Mouse (Mus musculus) forebrain, embryonic 12.5 days (tissue): ENCODE measurements around the gene Ndufb6. TPM values are rescaled to one million over a fixed set of nuclear protein-coding genes. Genes with fewer than 3 reads are reported as not detected.

Source experiments
- ATAC-seq: fragments of 200-750 bp; cut with Nextera tagmentation; 2 replicates; pipeline ENCODE4 v1.8.0; 2017; ENCODE audit warnings: moderate TSS enrichment; ENCODE audit not compliant: low FRiP score
- H3K27ac ChIP-seq: fragments of 300-500 bp; sonication (generic); 2 replicates; pipeline ENCODE4 v1.5.1; 2016; ENCODE audit warnings: mild to moderate bottlenecking
- H3K27me3 ChIP-seq: fragments of 300-500 bp; sonication (generic); 2 replicates; pipeline ENCODE4 v1.6.1; 2016; ENCODE audit warnings: mild to moderate bottlenecking
- H3K36me3 ChIP-seq: fragments of 300-500 bp; sonication (generic); replicated peaks from 2 replicates; pipeline ENCODE4 v1.6.1; 2016; ENCODE audit warnings: mild to moderate bottlenecking
- H3K4me1 ChIP-seq: fragments of 300-500 bp; sonication (generic); 2 replicates; pipeline ENCODE4 v1.6.1; 2016
- H3K4me2 ChIP-seq: fragments of 300-500 bp; sonication (generic); 2 replicates; pipeline ENCODE4 v1.6.1; 2016; ENCODE audit warnings: mild to moderate bottlenecking, moderate library complexity
- H3K4me3 ChIP-seq: fragments of 300-500 bp; sonication (generic); replicated peaks from 2 replicates; pipeline ENCODE4 v1.5.1; 2016; ENCODE audit warnings: mild to moderate bottlenecking
- H3K9ac ChIP-seq: fragments of 300-500 bp; sonication (generic); 2 replicates; pipeline ENCODE4 v1.6.1; 2016; ENCODE audit warnings: mild to moderate bottlenecking
- H3K9me3 ChIP-seq: fragments of 300-500 bp; sonication (generic); 2 replicates; pipeline ENCODE4 v1.6.1; 2016
- WGBS: fragments of 180-500 bp; shearing (Covaris S2); methylation state at CpG from one replicate; pipeline ENCODE4 v1.1.7; 2016; 5-methylcytosine and 5-hydroxymethylcytosine counted together
- polyA plus RNA-seq: library from polyadenylated mRNA; unstranded; fragments of >200 nt; fragmentation: Nextera tagmentation; extraction: Ambion mirVana; gene quantifications from 2 replicates; pipeline ENCODE4 v1.2.1, GENCODE M21; 2016

Ndufb6 gene
- polyA plus RNA-seq, 1 experiment from 2014 or later: 272 TPM

DNA sequence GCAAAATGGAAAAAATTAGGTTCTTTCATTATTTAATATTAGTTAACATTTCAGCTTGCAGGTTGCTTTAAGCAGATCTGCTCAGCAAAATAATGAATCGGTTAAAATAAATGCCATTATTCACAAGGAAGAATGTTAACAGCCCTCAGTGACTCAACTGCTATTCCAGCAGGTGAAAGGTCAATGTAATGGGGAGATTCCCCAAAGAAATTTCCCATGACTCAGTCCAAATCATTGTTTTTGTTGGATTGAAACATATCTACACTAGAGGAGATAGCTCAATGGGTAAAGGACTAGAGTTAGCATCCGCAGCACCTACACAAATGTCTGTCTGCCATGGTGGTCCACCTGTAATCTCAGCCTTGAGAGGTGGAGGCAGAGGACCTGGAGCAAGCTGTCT lies 9.8 kb upstream of the Ndufb6 start:
- H3K4me1 ChIP-seq: no peaks in the 10 kb centered on the region
- no peak overlapping the region for H3K4me2 ChIP-seq
- ATAC-seq: no peak
- WGBS: 90% methylated on average over 2 of the region's 2 CpGs
- H3K4me3 ChIP-seq: no peak overlapping the region
- H3K36me3 ChIP-seq: no peaks in the 10 kb centered on the region
- H3K9me3 ChIP-seq: no peaks in the 10 kb centered on the region
- no peak overlapping the region for H3K27ac ChIP-seq
- no peaks in the 10 kb centered on the region for H3K27me3 ChIP-seq
- no peak overlapping the region for H3K9ac ChIP-seq

DNA sequence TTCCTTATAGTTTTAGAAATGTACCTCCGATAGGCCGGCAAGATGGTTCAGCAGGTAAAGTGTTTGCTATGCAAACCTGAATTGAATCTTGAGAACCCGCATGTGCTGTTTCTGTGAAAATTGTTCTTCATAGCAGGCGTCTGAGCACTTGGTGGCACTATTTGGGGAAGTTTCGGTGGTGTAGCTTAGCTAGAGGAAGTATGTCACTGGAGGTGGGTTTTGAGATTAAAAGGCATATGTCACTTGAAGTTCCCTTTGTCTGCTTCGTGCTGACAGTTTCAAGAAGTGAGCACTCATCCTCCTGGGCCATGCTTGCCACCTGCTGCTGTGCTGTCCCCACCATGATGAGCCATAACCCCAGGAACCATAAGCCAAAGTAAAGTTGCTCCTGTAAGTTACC lies 8.2 kb upstream of the Ndufb6 start:
- 79% methylated on average over 6 of the region's 6 CpGs for WGBS
- Histone ChIP-seq H3K9me3 (no peaks in the 10 kb centered on the region), H3K9ac (no peak overlapping the region), H3K4me1 (no peaks in the 10 kb centered on the region), H3K4me3 (no peak overlapping the region), H3K36me3 (no peaks in the 10 kb centered on the region), H3K27me3 (no peaks in the 10 kb centered on the region), H3K27ac (no peak overlapping the region), H3K4me2 (no peak overlapping the region)
- no peak for ATAC-seq

DNA sequence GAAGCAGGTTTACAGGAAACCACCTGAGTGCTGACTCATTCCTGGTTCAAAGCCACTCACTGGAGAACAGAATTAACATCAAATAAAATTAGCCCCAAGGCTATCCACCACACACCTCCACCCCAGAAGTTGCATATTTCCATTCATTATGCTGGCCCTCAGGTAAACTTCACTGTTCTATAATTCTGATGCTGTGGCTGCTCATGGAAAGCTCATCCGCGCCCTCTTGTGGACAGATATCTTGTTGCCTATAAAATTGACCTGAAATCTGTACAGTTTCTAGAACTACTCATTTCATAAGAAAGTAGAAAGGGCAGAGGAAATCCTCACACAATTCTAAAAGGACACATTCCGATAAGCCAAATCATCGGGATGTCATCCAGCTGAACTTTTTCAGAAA lies 6.4 kb upstream of the Ndufb6 start:
- Histone ChIP-seq H3K9me3 (no peaks in the 10 kb centered on the region), H3K36me3 (no peaks in the 10 kb centered on the region), H3K9ac (no peak overlapping the region), H3K27ac (no peak overlapping the region), H3K27me3 (no peaks in the 10 kb centered on the region), H3K4me2 (no peak overlapping the region), H3K4me3 (no peak overlapping the region), H3K4me1 (no peaks in the 10 kb centered on the region)
- 20% methylated on average over 4 of the region's 4 CpGs for WGBS
- no peak for ATAC-seq

DNA sequence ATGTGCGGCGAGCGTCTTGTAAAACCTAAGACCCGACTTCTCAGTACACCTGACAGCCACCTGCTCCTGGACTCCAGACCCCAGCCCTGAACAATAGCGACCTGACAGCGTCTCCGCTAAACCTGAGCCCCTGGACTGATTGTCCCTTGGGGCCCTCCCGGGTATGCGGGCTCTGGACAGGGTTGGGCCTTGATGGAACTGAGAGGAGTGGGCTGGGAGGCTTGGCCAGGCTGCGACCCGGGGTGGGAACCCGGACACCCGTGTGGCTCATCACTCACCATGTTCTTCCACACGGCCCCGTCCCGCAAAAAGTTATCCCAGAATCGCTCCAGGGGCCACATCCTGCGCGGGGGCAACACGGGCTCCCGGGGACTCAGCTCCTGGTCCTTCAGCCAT lies 343 bp downstream of the Ndufb6 start:
- under 1% methylated on average over 21 of the region's 21 CpGs for WGBS

DNA sequence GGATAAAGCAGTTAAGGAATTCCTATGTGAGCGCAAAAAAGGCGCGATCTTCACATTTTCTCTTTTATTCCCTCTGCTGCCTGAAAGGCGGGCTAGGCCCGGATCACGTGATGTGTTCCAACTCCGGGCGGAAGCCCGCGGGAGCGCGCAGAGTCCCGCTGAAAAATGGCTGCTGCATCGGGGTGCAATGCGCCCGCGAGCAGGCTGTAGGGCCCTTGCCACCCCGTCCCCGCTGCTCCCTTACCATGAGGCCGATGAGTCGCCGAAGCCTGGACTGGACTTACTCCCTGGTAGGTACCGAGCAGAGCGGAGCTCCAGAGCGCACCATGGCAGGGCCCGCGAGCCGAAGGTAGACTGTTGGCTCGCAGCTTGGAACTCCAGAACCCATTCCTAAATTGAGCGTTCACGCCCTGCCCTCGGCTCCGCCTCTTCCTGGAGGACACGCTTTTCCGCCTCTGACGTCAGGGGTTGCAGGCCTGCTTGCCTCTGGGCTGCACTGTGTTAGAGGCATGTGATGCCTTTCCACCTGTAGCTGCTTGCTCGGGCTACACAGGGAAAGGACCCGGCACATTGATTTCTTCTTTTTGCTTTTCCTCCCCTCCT lies 9.7 kb downstream of the Ndufb6 start, which contains the start of the genes Smim27 and Topors:
Smim27 (plus strand) TSS at position 150 of the 603 bp plus-strand sequence.
Topors (minus strand) TSS at position 421 of the 603 bp plus-strand sequence.
- under 1% methylated on average over 38 of the region's 38 CpGs for WGBS
- Histone ChIP-seq H3K36me3 (peaks cover 20% of the 10 kb centered on the region), H3K27ac (peak within 1 kb of the TSS; percentile 97), H3K4me1 (peaks cover 24% of the 10 kb centered on the region), H3K4me2 (peak within 1 kb of the TSS; percentile 89), H3K9me3 (no peaks in the 10 kb centered on the region), H3K4me3 (peak within 1 kb of the TSS; percentile 71), H3K27me3 (no peaks in the 10 kb centered on the region), H3K9ac (peak within 1 kb of the TSS; percentile 89)
- peak; percentile 95 for ATAC-seq

More for the DNA sequence above, 343 bp downstream of the Ndufb6 start:
- H3K9me3 ChIP-seq: no peaks in the 10 kb centered on the region
- H3K4me3 ChIP-seq: peak overlapping the region; percentile 85
- H3K9ac ChIP-seq: peak overlapping the region; percentile 82
- H3K27me3 ChIP-seq: no peaks in the 10 kb centered on the region
- H3K27ac ChIP-seq: peak overlapping the region; percentile 42; the same call in 1 of the 2 replicates
- peak overlapping the region; percentile 94 for H3K4me2 ChIP-seq
- peaks cover 21% of the 10 kb centered on the region for H3K36me3 ChIP-seq
- peaks cover 13% of the 10 kb centered on the region for H3K4me1 ChIP-seq
- ATAC-seq: peak; percentile 77

DNA sequence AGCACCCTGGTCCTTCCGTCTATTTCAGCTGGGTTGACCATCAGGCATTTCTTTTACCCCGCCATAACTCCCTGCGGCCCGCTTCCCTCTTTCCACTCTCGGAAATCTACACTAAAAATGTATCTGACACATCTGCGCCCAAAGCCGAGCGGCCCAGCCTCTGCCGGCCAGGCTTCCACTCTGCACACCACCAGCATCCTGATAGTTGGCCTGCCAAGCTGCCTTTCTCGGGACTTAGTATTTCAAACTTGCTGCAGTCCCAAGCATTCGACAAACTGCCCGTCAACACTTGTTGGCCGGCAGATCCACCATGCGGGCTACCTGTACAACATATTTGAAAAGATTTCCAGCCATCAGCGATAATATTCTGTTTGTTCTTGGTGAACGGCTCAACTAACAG lies 10.4 kb downstream of the Ndufb6 start:
- WGBS: under 1% methylated on average over 16 of the region's 16 CpGs
- H3K36me3 ChIP-seq: peaks cover 18% of the 10 kb centered on the region

DNA sequence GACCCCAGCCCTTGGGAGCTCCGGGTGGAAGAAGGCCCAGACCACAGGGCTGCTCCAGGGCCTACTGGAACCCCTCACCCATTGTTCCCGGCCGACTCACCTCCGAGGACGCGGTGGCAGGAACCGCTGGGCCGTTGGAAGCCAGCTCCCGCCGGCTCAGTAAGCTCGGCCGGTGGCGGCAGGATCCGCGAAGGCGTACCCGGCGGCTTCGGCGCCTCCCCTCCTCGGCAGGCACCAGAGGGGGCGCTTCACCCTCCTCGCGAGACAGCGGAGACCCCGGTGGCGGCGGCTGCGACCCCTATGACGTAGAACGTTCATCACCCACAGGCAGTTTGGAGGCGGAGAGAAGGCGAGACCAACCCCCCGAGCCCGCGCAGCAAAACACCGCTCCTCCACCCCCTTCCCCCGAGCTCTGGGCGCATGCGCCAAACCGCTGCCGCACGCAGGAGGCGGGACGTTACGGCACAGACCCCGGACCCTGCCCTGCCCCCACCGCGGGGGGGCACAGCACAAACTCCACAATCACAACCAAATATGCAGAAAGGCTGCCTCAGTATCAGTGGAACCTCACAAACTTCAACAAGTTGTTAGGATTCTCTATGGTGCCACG lies 10.9 kb downstream of the Ndufb6 start:
- Histone ChIP-seq H3K27me3 (no peaks in the 10 kb centered on the region), H3K27ac (peak overlapping the region; percentile 97), H3K9ac (peak overlapping the region; percentile 89), H3K4me1 (peaks cover 24% of the 10 kb centered on the region), H3K36me3 (peaks cover 17% of the 10 kb centered on the region; the same call in 1 of the 2 replicates), H3K4me3 (peak overlapping the region; percentile 71), H3K9me3 (no peaks in the 10 kb centered on the region), H3K4me2 (peak overlapping the region; percentile 89)
- under 1% methylated on average over 50 of the region's 50 CpGs for WGBS
- ATAC-seq: peak; percentile 83

More for the DNA sequence above, 10.4 kb downstream of the Ndufb6 start:
- H3K4me1 ChIP-seq: peaks cover 24% of the 10 kb centered on the region
- no peaks in the 10 kb centered on the region for H3K9me3 ChIP-seq
- peak overlapping the region; percentile 71 for H3K4me3 ChIP-seq
- H3K4me2 ChIP-seq: peak overlapping the region; percentile 89
- H3K9ac ChIP-seq: peak overlapping the region; percentile 89
- ATAC-seq: peak; percentile 9
- peak overlapping the region; percentile 97 for H3K27ac ChIP-seq
- H3K27me3 ChIP-seq: no peaks in the 10 kb centered on the region

DNA sequence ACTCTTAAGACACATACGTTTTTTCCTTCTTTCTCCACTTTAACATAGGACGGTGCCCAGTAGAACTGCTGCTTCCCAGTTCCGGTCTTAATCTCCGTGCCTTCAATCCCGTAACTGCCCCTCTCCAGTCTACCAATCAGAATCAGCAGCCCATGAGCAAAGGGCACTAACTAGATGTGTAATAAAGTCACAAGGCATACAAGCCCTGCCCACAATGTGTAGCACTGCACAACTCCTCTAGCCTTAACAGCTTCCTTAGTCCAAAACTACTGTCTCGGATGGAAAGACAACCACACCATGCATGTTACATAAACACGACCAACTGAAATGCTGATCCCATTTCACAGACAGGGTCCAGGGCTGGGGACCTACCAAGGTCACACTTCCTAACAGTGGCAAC lies 11.5 kb downstream of the Ndufb6 start:
- peaks cover 21% of the 10 kb centered on the region for H3K36me3 ChIP-seq
- H3K27ac ChIP-seq: peak overlapping the region; percentile 97
- H3K4me2 ChIP-seq: peak overlapping the region; percentile 89
- no peak for ATAC-seq
- H3K9me3 ChIP-seq: no peaks in the 10 kb centered on the region
- no peaks in the 10 kb centered on the region for H3K27me3 ChIP-seq
- H3K4me3 ChIP-seq: peak overlapping the region; percentile 71
- peak overlapping the region; percentile 89 for H3K9ac ChIP-seq
- H3K4me1 ChIP-seq: peaks cover 24% of the 10 kb centered on the region
- WGBS: 70% methylated on average over 7 of the region's 7 CpGs

DNA sequence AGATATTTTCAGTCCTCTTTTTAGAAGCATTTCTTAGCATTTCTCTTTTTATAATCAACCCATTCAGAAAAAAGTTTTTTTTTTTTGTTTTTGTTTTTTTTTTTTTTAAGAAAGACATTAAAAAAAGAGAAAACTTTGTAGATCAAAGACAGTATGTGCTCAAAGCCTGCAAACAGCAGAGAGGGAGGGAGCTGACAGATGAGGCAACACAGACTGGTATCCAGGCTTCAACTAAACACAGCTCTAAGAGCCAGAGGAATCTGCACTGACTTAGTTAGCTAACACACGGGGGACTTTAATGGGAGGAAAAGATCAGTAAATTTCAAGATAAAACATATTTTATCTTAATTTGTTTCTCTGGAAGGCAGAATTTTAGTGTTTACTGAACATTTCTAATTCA lies 14.9 kb downstream of the Ndufb6 start:
- 89% methylated on average over 1 of the region's 1 CpGs for WGBS
- H3K9me3 ChIP-seq: no peaks in the 10 kb centered on the region
- no peak overlapping the region for H3K4me2 ChIP-seq
- no peak for ATAC-seq
- no peak overlapping the region for H3K4me3 ChIP-seq
- no peak overlapping the region for H3K27ac ChIP-seq
- H3K4me1 ChIP-seq: peaks cover 18% of the 10 kb centered on the region
- H3K36me3 ChIP-seq: peaks cover 51% of the 10 kb centered on the region
- H3K27me3 ChIP-seq: no peaks in the 10 kb centered on the region
- H3K9ac ChIP-seq: no peak overlapping the region

DNA sequence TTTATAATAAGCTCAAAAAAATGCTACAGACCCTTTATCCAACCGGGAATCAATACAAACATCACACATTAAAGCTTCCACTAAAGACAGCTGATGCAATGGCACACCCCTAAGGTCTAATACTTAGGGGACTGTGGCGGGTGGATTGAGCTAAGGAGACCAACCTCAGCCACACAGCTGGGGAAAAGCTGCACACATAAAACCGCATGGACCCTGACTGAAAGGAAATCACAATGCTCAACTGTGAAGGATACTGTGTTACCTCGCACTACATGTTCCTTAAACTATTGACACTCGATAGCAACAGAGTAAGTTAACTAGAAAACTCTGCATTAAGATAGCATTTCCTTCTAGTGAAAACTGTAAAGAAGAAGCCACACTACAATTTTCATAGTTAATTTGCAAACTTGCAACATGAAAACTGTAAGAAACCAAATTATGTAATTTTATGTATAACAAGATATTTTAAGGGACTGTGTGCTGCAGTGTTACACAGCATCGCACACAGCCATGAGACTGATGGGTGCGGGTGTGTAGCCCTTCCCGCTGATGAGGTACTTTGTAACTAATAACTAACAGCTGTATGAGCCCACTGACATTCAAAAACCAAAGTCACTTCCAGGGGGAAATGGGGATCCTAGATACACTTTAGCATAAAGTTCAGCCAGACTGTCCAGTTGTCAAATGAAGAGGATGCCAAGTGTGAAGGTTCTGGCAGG lies 24.7 kb downstream of the Ndufb6 start:
- 87% methylated on average over 8 of the region's 8 CpGs for WGBS
- H3K9me3 ChIP-seq: no peaks in the 10 kb centered on the region
- H3K4me1 ChIP-seq: no peaks in the 10 kb centered on the region
- no peak overlapping the region for H3K4me3 ChIP-seq
- H3K27ac ChIP-seq: no peak overlapping the region
- peaks cover 19% of the 10 kb centered on the region for H3K36me3 ChIP-seq
- no peak overlapping the region for H3K9ac ChIP-seq
- no peak for ATAC-seq
- H3K27me3 ChIP-seq: no peaks in the 10 kb centered on the region
- no peak overlapping the region for H3K4me2 ChIP-seq

DNA sequence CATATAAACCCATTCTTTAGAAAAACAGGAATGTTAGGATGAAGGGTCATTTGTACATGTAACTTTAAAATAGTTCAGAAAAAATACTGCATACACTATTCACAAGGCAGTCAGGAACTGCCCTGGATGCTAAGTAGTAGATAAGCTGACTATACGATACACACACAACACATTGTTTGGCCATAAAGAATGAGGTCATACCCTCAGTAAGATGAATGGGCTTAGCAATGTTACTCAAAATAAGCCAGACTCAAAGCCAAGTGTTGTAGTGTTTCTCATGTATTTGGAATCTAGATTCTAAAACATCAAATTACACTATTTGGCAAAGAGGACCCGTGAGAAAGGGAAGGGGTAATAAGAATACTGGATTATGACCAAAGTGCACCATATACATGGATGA lies 25.5 kb downstream of the Ndufb6 start:
- Histone ChIP-seq H3K9me3 (no peaks in the 10 kb centered on the region), H3K4me1 (no peaks in the 10 kb centered on the region), H3K36me3 (peaks cover 12% of the 10 kb centered on the region), H3K27ac (no peak overlapping the region), H3K4me2 (no peak overlapping the region), H3K9ac (no peak overlapping the region), H3K4me3 (no peak overlapping the region), H3K27me3 (no peaks in the 10 kb centered on the region)
- WGBS: 69% methylated on average over 2 of the region's 2 CpGs
- no peak for ATAC-seq

DNA sequence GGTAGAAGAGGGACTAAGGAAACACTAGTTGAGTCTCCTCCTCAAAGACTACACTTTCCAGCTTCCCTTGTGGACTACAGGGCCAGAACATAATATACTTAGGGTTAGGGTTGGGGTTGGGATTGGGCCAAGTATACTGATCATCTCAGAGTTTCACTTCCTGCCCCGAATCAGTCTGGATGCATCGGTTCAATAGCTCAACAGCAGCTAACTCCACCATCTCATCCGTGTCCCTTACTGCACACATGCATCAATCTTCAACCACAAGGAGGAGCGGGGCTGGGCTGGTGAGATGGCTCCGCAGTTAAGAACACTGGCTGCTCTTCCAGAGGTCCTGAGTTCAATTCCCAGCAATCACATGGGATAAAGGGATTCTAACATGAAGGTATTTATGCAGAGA lies 28.2 kb downstream of the Ndufb6 start:
- ATAC-seq: no peak
- Histone ChIP-seq H3K9ac (no peak overlapping the region), H3K36me3 (no peaks in the 10 kb centered on the region), H3K9me3 (no peaks in the 10 kb centered on the region), H3K4me3 (no peak overlapping the region), H3K4me2 (no peak overlapping the region), H3K4me1 (no peaks in the 10 kb centered on the region), H3K27ac (no peak overlapping the region), H3K27me3 (no peaks in the 10 kb centered on the region)
- 97% methylated on average over 5 of the region's 5 CpGs for WGBS
